Mouse (Mus musculus) intestine, embryonic 14.5 days (tissue): Measurements from ENCODE around the gene Dus1l. TPM values are rescaled to one million over a fixed set of nuclear protein-coding genes. Genes with fewer than 3 reads are reported as not detected.
A peak's percentile ranks its signal among the peaks of the same experiment; 100 is the strongest.

Source experiments
- ATAC-seq: fragments of 200-750 bp; cut with Nextera tagmentation; replicated peaks from 2 replicates; pipeline ENCODE4 v1.8.0; 2017; ENCODE audit warnings: low read depth, moderate number of reproducible peaks, moderate TSS enrichment, moderate library complexity; ENCODE audit not compliant: low FRiP score, low TSS enrichment
- DNase-seq: peaks from one replicate; pipeline ENCODE4 v3.0.0-alpha.2; 2018; ENCODE audit warnings: low spot score
- H3K27ac ChIP-seq: fragments of 300-500 bp; sonication (generic); 2 replicates; pipeline ENCODE4 v1.5.1; 2014; ENCODE audit warnings: low read depth, mild to moderate bottlenecking, control low read depth
- H3K27me3 ChIP-seq: fragments of 300-500 bp; sonication (generic); replicated peaks from 2 replicates; pipeline ENCODE4 v1.6.1; 2014; ENCODE audit warnings: low read length, control low read depth; ENCODE audit not compliant: control insufficient read depth, insufficient read depth
- H3K36me3 ChIP-seq: fragments of 300-500 bp; sonication (generic); 2 replicates; pipeline ENCODE4 v1.6.1; 2014; ENCODE audit warnings: low read length, control low read depth; ENCODE audit not compliant: control insufficient read depth, insufficient read depth
- H3K4me1 ChIP-seq: fragments of 300-500 bp; sonication (generic); replicated peaks from 2 replicates; pipeline ENCODE4 v1.6.1; 2014; ENCODE audit warnings: low read length, control low read depth, mixed read lengths; ENCODE audit not compliant: control insufficient read depth, insufficient read depth
- H3K4me2 ChIP-seq: fragments of 300-500 bp; sonication (generic); 2 replicates; pipeline ENCODE4 v1.6.1; 2014; ENCODE audit warnings: low read length
- H3K4me3 ChIP-seq: fragments of 300-500 bp; sonication (generic); 2 replicates; pipeline ENCODE4 v1.5.1; 2014; ENCODE audit warnings: low read depth, low read length, control low read depth, mixed read lengths
- H3K9ac ChIP-seq: fragments of 300-500 bp; sonication (generic); 2 replicates; pipeline ENCODE4 v1.6.1; 2014; ENCODE audit warnings: mild to moderate bottlenecking, low read length
- H3K9me3 ChIP-seq: fragments of 300-500 bp; sonication (generic); 2 replicates; pipeline ENCODE4 v1.6.1; 2016; ENCODE audit warnings: low read length, control low read depth; ENCODE audit not compliant: control insufficient read depth
- WGBS: fragments of 180-500 bp; shearing (Covaris S2); extraction: QIAGEN DNeasy Blood & Tissue Kit; methylation state at CpG from one replicate; pipeline ENCODE4 v1.1.7; 2014; 5-methylcytosine and 5-hydroxymethylcytosine counted together
- polyA plus RNA-seq: library from polyadenylated mRNA; unstranded; fragments of >200 nt; fragmentation: Nextera tagmentation; extraction: Ambion mirVana; gene quantifications from 2 replicates; pipeline ENCODE4 v1.2.1, GENCODE M21; 2014

Dus1l gene
- polyA plus RNA-seq, 1 experiment from 2014 or later = 83.0 TPM

DNA sequence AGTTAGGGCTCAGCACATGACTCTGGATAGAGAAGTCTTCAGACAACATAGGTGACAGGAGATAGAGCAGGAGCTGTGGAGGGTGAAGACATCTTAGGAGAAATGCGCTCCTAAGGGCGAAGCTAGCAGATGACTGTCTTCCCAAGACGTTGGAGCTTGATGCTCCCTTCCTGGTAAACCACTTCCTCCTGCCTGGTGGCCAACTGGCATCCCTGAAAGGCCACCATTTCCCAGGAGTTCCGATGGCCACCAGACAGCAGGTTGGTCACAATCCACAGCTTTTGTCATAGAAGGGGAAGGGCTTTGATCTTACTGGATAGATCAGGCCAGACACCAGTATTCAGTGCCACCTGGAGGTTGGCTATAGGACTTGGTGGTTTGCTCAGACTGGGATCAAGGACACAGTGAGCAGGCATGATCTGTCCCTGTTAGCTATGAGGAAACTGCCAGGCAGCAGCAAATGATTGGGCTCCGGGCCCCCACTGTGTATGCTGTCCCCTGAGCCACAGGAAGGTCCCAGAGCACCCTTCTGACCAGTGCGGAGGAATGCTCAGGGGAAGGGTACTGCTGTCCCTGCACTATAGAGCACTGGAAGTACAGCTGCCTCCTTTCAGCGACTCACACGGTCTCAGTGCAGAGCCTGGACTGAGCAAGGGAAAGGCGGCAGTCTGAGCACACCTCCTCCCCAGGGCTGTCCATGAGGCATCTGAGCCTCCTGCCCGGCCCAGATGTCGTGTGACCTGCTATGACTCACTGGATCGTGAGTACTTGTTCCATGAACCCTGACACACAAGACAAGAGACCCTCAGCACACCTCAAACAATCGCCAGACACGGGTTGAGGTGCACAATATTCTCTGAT, 34.2 kb downstream of the Dus1l start:
- H3K27me3 ChIP-seq = no peaks in the 10 kb centered on the region
- H3K36me3 ChIP-seq = no peaks in the 10 kb centered on the region
- no peaks in the 10 kb centered on the region for H3K4me1 ChIP-seq
- no peak for DNase-seq
- WGBS = 65% methylated on average over 14 of the region's 14 CpGs
- H3K27ac ChIP-seq = peak overlapping the region; percentile 57; the same call in 1 of the 2 replicates
- no peak overlapping the region for H3K9ac ChIP-seq
- H3K4me2 ChIP-seq = 0 out of 2 replicates have a peak overlapping the region, but pooled peaks have one; percentile 29
- no peak overlapping the region for H3K4me3 ChIP-seq
- peaks cover 12% of the 10 kb centered on the region for H3K9me3 ChIP-seq
- peak; percentile 70 for ATAC-seq

DNA sequence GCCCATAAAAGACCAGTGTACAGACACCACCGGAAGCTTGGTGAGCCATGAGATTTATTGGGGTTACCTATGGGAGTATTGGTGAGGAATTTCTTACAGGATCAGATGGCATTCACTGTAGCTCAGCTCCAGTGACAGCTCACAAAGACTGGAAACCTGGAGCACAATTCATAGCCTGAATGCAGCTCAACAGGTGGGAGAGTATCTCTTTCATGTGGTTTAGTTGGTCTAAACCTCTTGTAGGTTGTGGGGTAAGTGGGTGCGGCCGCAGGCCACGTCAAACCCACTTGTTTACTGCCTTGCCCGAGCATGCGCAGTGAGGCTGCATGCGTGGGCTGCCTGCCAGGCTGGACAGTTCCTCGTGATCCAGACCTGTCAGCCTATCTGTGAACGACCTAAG, 36.0 kb downstream of the Dus1l start:
- Histone ChIP-seq H3K4me3 (no peak overlapping the region), H3K27me3 (no peaks in the 10 kb centered on the region), H3K27ac (no peak overlapping the region), H3K9me3 (peaks cover 12% of the 10 kb centered on the region), H3K36me3 (no peaks in the 10 kb centered on the region), H3K9ac (no peak overlapping the region), H3K4me2 (no peak overlapping the region), H3K4me1 (no peaks in the 10 kb centered on the region)
- DNase-seq = no peak
- WGBS = 85% methylated on average over 9 of the region's 9 CpGs
- ATAC-seq = no peak

DNA sequence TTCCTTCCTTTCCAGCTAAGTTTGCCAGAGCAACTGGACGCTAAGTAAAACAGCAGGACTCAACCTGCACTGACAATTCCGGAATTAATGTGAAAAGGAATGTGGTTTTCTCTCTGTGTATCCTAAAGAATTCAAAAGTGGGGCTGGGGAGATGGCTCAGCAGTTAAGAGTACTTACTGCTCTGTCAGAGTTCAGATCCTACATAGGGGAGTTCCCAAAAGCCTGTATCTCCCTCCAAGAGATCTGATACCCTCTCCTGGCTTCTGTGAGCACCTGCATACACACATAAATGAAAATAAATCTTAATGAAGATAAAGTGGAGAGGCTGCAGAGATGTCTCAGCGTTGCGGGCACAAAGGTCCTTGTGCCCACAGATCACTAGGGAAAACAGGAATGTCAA, 44.6 kb downstream of the Dus1l start:
- Histone ChIP-seq H3K9me3 (no peaks in the 10 kb centered on the region), H3K27me3 (no peaks in the 10 kb centered on the region), H3K4me2 (no peak overlapping the region), H3K9ac (no peak overlapping the region), H3K4me1 (no peaks in the 10 kb centered on the region), H3K4me3 (no peak overlapping the region), H3K27ac (no peak overlapping the region), H3K36me3 (no peaks in the 10 kb centered on the region)
- 73% methylated on average over 4 of the region's 4 CpGs for WGBS
- no peak for DNase-seq
- ATAC-seq = no peak

DNA sequence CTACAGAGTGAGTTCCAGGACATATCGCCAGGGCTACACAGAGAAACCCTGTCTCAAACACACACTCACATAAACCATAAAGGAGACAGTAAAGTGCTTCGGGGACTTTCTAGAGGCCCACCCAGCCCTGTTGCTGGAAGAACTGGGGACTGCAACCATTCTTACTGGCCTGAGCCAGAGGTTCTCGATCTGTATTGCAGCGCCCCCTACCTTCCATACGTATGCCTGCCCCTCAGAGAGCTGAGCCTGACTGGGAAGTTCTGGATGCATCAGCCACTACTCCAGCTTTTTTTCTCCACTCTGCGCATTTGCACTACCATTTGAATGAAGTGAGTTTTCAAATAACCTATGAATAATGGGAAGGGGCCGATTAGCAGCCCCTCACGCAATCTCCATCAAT, 46.8 kb downstream of the Dus1l start:
- H3K9ac ChIP-seq = no peak overlapping the region
- no peak overlapping the region for H3K27ac ChIP-seq
- DNase-seq = no peak
- no peaks in the 10 kb centered on the region for H3K4me1 ChIP-seq
- no peaks in the 10 kb centered on the region for H3K36me3 ChIP-seq
- H3K4me3 ChIP-seq = no peak overlapping the region
- ATAC-seq = no peak
- no peak overlapping the region for H3K4me2 ChIP-seq
- WGBS = 58% methylated on average over 8 of the region's 8 CpGs
- no peaks in the 10 kb centered on the region for H3K27me3 ChIP-seq
- no peaks in the 10 kb centered on the region for H3K9me3 ChIP-seq

DNA sequence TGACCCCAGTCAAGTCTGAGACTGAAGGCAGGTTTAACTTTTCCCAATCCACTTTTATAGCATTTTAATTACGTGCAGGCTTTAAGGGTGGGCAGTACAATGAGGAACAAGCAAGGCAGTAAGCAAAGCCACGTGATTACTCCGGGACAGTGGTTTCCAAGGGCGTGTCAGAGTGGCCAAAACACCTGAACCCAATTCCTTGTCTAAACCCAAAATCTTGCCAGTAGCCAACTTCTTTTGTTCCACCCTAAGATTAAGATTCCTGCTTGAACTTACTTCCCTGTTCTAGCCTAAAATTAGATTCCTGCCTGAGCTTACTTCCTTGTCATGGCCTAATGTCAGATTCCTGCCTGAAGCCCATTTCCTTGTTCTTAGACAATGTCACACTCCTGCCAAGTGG, 48.2 kb downstream of the Dus1l start:
- H3K27me3 ChIP-seq = no peaks in the 10 kb centered on the region
- no peaks in the 10 kb centered on the region for H3K4me1 ChIP-seq
- 81% methylated on average over 4 of the region's 4 CpGs for WGBS
- no peaks in the 10 kb centered on the region for H3K36me3 ChIP-seq
- no peak for DNase-seq
- H3K27ac ChIP-seq = no peak overlapping the region
- H3K4me2 ChIP-seq = no peak overlapping the region
- no peak for ATAC-seq
- no peaks in the 10 kb centered on the region for H3K9me3 ChIP-seq
- no peak overlapping the region for H3K9ac ChIP-seq
- H3K4me3 ChIP-seq = no peak overlapping the region

GRCm38 (mm10) chr11:120744121-120744701, 52.0 kb downstream of the Dus1l start:
- DNase-seq (no peak), ATAC-seq (no peak)
- Histone ChIP-seq H3K4me3 (no peak overlapping the region), H3K27ac (no peak overlapping the region), H3K9ac (no peak overlapping the region), H3K9me3 (no peaks in the 10 kb centered on the region), H3K4me1 (no peaks in the 10 kb centered on the region), H3K4me2 (no peak overlapping the region), H3K36me3 (no peaks in the 10 kb centered on the region), H3K27me3 (no peaks in the 10 kb centered on the region)
- 73% methylated on average over 7 of the region's 7 CpGs for WGBS

DNA sequence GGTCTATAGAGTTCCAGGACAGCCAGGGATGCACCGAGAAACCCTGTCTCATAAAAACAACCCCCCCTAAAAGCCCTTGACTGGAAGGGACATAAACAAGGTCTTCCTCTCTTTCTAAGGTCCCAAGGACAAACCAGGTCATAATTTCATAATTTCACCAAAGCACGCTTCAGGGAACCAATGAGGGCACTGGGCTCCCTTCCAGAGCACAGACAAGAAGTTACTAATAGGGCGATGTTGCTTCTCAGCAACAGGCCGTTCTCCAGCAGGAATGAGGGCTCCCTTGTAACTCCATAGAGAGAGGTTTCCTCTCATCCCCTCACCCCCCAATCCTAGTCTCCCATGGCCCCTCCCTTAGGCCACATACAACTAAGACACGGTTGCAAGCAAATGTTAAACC, 55.2 kb downstream of the Dus1l start:
- H3K4me1 ChIP-seq = no peaks in the 10 kb centered on the region
- WGBS = 88% methylated on average over 5 of the region's 5 CpGs
- no peak overlapping the region for H3K9ac ChIP-seq
- no peak overlapping the region for H3K27ac ChIP-seq
- DNase-seq = no peak
- H3K27me3 ChIP-seq = no peaks in the 10 kb centered on the region
- no peaks in the 10 kb centered on the region for H3K9me3 ChIP-seq
- H3K4me2 ChIP-seq = no peak overlapping the region
- ATAC-seq = no peak
- H3K36me3 ChIP-seq = no peaks in the 10 kb centered on the region
- H3K4me3 ChIP-seq = no peak overlapping the region
